Mouse (Mus musculus): ENCODE results near the gene Mettl17. TPM values are rescaled to one million over a fixed set of nuclear protein-coding genes. Genes with fewer than 3 reads are reported as not detected.
"Not testable (repeated sequence)": the region's sequence is repeated elsewhere in the genome, so short reads cannot be mapped to it uniquely, and the experiment has no call there.

Mettl17 gene
- polyA plus RNA-seq, 1 experiment from 2014 or later: 43.3 TPM

DNA sequence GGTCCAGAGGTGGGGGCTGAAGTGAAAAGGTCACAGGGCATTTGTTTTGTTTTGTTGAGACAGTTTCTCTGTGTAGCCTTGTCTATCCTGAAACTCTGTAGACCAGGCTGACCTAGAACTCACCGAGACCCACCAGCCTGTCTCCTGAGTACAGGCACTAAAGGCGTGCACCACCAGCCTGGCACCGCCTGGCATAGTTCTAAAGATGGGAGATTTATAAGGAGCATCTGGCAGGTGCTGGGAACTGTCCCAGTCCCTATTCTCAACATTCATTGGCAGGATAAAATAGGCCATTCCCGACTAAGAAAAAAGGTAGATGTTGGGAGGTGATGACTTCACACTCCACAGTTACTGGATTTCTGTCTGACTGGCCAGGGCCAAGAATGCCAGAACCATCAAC lies 34.3 kb downstream of the Mettl17 start:
- Histone ChIP-seq H3K36me3 (replicated peaks) (no peaks in the 10 kb centered on the region), H3K27ac (no peak overlapping the region), H3K4me1 (peaks cover 9% of the 10 kb centered on the region), H3K27me3 (ENCODE audit: poor library complexity, severe bottlenecking) (peaks cover 16% of the 10 kb centered on the region), H3K4me3 (no peak overlapping the region), H3K9me3 (no peaks in the 10 kb centered on the region)
- WGBS: 90% methylated on average over 4 of the region's 4 CpGs
- no peak for DNase-seq (ENCODE audit: extremely low spot score, low spot score)

DNA sequence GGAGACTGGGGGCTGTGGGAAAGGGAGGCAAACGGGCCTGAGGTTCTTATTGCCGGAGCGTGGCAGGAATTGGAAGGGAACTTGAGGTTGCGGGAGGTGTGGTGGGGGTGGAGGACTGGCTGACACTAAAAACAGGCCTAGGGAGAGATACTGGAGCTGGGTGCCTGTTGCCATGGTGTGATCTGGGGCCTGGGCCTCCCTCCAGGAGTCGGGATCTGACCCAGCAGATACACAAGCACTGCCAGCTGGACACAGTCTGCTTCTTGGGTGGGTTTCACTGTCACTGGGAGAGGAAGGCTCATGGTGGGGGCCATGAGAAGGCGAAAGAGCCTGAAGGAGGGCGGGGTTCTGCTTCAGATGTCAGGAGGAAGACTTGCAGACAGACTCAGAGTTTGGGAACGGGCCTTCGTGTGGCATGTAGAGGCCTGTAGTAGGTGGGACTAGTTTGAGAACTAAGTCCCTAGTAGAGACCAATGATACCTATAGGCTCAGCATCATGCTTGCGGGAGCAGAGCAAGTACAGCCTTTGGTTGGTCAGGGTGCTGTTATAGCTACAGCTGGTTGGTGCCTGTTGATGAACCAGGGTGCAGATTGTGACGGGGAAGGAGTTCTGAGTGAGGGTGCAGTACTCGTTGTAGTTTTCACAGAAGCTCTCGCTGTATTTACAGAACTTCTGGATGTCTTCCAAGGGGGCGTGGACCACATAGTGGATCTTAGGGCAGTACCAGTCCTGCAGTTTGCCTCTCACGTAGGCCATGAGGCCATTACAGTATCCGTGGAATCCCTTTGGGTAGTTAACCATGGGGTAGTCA lies 37.3 kb downstream of the Mettl17 start:
- WGBS: 90% methylated on average over 16 of the region's 16 CpGs
- no peaks in the 10 kb centered on the region for H3K4me1 ChIP-seq
- H3K27me3 ChIP-seq (ENCODE audit: poor library complexity, severe bottlenecking): no peaks in the 10 kb centered on the region

DNA sequence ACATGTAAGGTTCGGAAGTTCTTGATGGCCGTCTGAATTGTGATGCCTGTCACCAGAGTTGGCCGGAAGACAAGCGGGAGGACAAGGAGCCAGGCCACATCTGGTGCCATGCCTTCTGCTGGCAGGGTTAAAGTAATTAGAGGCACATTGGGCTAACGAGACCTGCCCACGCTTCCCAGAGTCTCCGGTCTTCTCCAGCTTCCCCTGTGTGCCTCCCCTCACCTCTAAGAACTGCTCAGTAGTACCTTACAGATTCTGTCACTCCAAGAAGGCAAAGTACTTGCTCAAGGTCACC lies 37.9 kb downstream of the Mettl17 start, which contains the start of gene Rnase13:
TSS of gene Rnase13 (minus strand) at position 203 of the 295 bp plus-strand sequence.
- Histone ChIP-seq H3K27ac (no peak within 1 kb of the TSS), H3K4me3 (no peak within 1 kb of the TSS), H3K9me3 (no peaks in the 10 kb centered on the region), H3K27me3 (ENCODE audit: poor library complexity, severe bottlenecking) (no peaks in the 10 kb centered on the region), H3K4me1 (no peaks in the 10 kb centered on the region), H3K36me3 (replicated peaks) (no peaks in the 10 kb centered on the region)
- no peak for DNase-seq (ENCODE audit: extremely low spot score, low spot score)
- 96% methylated on average over 7 of the region's 7 CpGs for WGBS

More for the DNA sequence above, 37.3 kb downstream of the Mettl17 start:
- H3K9me3 ChIP-seq: no peaks in the 10 kb centered on the region
- no peak overlapping the region for H3K27ac ChIP-seq
- H3K4me3 ChIP-seq: no peak overlapping the region
- no peak for DNase-seq (ENCODE audit: extremely low spot score, low spot score)
- H3K36me3 ChIP-seq (replicated peaks): no peaks in the 10 kb centered on the region

DNA sequence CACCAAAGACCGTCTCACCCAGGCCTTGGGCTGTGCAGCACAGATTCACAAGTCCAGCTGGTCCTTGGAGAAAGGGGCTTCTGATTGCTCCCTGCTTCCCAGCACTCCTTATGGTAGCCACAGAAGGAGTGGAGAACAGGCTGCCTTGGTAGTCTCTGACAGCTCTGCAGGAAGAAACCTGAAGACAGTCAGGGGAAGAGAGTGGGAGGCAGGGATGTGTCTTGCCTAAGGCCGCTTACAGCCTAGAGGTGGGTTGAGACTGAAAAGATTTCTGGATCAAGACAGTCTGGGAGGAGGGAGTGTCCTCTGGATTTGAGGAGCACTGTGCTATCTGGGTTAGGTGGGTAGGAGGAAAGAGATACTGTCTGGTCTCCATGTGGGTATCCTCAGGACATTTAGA lies 38.3 kb downstream of the Mettl17 start:
- Histone ChIP-seq H3K4me3 (no peak overlapping the region), H3K9me3 (no peaks in the 10 kb centered on the region), H3K4me1 (no peaks in the 10 kb centered on the region), H3K27ac (no peak overlapping the region), H3K27me3 (ENCODE audit: poor library complexity, severe bottlenecking) (no peaks in the 10 kb centered on the region), H3K36me3 (replicated peaks) (no peaks in the 10 kb centered on the region)
- DNase-seq (ENCODE audit: extremely low spot score, low spot score): no peak
- WGBS: 83% methylated on average over 2 of the region's 2 CpGs

DNA sequence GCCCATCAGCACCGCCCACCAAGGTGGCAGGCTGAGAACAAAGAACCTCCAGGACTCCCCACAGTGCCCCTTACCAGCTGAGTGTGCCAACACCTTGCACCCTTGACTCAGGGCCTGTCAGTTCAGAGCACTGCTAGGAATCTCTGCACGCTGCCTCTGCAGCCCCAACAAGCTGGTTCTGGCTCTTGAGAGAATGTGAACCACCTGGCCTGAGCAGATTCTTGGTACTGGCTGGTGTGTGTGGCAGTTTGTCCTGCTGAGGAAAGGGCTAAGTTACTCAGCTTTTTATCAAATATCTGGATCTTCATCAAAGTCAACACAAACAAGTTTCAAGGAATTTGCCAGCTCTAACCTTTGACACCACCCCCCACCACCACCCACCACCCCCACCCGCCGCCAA lies 38.9 kb downstream of the Mettl17 start:
- Histone ChIP-seq H3K4me1 (no peaks in the 10 kb centered on the region), H3K9me3 (no peaks in the 10 kb centered on the region), H3K4me3 (no peak overlapping the region), H3K27ac (no peak overlapping the region), H3K27me3 (ENCODE audit: poor library complexity, severe bottlenecking) (no peaks in the 10 kb centered on the region), H3K36me3 (replicated peaks) (no peaks in the 10 kb centered on the region)
- no peak for DNase-seq (ENCODE audit: extremely low spot score, low spot score)
- WGBS: 82% methylated on average over 4 of the region's 4 CpGs

DNA sequence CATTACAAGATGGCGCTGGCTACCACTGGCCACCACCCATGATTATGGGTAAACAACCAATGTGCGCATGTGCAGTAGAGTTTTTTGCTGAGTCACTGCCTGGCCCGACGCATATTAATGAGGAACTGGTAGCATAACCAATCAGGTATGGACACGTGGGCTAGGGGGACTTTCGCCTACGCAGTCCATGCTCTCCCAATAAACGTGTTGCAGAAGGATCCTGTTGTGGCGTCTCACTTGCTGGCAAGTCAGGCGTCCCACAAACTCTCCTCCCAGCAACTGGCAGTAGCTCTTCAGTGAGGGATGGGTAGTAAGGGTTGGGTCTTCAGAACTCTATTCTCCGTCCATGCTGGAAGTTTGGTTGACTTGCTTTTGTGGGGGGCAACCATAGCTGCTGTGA lies 42.3 kb downstream of the Mettl17 start:
- not testable (repeated sequence) for H3K9me3 ChIP-seq; H3K4me1 ChIP-seq; H3K27ac ChIP-seq; H3K36me3 ChIP-seq (replicated peaks); H3K4me3 ChIP-seq; DNase-seq (ENCODE audit: extremely low spot score, low spot score); H3K27me3 ChIP-seq (ENCODE audit: poor library complexity, severe bottlenecking)
- WGBS: 93% methylated on average over 11 of the region's 11 CpGs

DNA sequence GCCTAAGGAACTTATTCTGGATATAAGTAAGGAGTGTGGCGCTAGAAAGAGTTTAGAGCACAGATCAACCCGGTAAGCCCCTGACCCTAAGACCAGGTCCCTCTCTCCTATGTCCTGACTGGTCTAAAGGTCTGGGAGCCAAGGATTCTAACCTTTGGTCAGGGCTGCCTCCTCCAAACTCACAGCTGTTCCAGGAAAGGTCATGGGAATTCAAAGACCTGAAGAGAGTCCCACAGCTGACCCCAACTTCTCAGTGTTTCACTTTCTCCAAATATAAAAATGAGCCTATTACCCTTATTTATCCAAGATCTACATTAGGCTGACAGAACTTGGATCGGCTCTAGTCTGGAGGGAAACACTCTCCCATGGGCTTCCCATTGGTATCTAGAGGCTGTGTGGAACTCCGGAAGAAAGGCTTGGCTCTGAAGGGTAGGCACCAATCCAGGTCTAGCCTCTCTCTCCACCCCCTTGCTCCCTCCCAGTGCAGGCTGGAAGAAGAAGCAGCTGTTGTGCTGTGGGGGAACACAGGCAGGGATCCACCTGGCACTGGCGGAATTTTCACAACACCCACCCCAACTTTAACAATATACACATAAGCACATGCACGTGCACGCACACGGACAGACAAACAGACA lies 44.8 kb downstream of the Mettl17 start:
- peaks cover 6% of the 10 kb centered on the region; the same call in 1 of the 2 replicates for H3K4me1 ChIP-seq
- 87% methylated on average over 8 of the region's 8 CpGs for WGBS
- peaks cover 5% of the 10 kb centered on the region; the same call in 1 of the 2 replicates for H3K9me3 ChIP-seq
- H3K36me3 ChIP-seq (replicated peaks): no peaks in the 10 kb centered on the region
- no peak overlapping the region for H3K27ac ChIP-seq
- H3K27me3 ChIP-seq (ENCODE audit: poor library complexity, severe bottlenecking): no peaks in the 10 kb centered on the region
- H3K4me3 ChIP-seq: no peak overlapping the region
- no peak for DNase-seq (ENCODE audit: extremely low spot score, low spot score)

DNA sequence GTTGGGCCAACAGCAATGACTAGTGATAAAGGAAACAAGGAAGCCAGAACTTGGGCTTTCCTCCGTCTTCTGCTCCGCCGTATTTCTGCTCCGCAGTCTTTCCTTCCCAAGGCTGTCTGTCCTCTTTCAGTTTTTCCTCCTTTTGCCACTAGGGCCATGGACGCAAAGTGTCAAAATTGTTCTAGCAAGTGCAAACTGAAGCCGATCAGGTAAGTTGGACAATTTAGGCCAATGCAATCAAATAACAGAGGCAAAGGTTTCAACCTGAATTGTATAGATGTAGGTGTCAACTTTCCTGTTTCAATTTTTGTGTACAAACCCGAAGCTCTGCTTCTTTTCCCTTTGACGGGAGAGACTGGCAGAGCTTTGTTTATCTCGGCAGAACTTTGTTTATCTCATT lies 45.3 kb downstream of the Mettl17 start:
- WGBS: 73% methylated on average over 9 of the region's 9 CpGs
- Histone ChIP-seq H3K4me3 (no peak overlapping the region), H3K36me3 (replicated peaks) (no peaks in the 10 kb centered on the region), H3K9me3 (peaks cover 5% of the 10 kb centered on the region; the same call in 1 of the 2 replicates), H3K27ac (no peak overlapping the region), H3K4me1 (peaks cover 6% of the 10 kb centered on the region; the same call in 1 of the 2 replicates), H3K27me3 (ENCODE audit: poor library complexity, severe bottlenecking) (no peaks in the 10 kb centered on the region)
- DNase-seq (ENCODE audit: extremely low spot score, low spot score): no peak

DNA sequence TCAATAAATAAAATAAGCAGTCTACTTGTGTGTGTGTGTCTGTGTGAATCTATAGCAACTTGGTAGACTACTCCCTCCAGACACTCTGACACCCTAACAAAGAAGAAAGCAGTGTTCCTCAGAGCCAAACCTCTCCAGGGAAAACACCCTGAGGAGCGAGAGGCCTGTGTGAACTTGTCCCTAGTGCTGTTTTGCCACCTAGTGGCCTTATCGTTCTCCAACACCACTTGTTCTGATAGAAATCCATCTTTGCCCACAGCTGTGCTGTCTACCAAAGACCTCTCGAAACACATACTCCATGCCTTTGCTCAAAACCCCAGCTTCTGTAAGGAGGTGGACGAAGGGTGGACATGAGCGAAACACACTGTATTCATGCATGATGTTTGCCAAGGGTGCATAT lies 46.2 kb downstream of the Mettl17 start:
- DNase-seq (ENCODE audit: extremely low spot score, low spot score): peak; percentile 33
- 38% methylated on average over 5 of the region's 5 CpGs for WGBS
- no peak overlapping the region for H3K4me3 ChIP-seq

DNA sequence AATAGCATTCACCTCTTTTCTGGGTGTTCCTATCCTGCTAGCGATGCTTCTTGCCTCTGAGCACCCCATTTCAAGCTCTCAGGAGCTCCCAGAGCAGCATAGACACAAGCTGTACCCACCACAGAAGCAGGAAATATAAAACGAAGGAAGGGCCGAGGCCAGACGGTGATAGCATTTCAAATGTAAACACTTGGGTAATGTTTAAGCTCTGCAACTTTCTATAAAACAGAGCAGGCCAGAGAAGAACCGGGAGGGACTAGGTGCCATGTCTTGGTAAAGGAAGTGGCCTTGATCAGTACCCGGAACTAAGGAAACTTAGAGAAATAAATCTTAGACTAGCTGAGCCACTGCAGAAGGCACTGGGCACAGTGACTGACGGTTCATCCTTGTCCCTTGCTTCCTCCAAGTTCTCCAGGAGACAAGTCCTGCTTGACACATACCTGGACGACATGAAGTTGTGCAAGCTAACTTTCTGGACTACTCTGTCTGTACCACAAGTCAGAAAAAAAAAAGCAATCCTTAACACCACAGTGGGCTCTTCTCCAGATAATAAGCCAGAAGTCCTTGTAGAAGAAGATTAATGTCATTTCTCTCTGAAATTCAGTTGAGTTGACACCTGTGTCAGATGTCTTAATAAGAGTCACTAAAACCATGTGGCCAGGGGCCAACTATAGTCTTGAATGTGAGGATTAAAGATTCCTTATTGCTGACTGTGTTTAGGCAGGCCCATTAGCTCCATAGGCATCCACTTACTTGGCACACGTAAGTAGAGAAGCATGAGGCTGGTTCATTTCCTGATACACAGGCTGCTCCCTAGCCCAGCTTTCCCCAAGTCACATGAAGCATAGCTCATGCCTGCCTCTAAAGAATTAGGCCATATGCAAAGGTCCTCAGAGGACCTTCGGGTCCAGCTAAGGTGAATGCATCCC lies 47.7 kb downstream of the Mettl17 start:
- peaks cover 8% of the 10 kb centered on the region; the same call in 1 of the 2 replicates for H3K9me3 ChIP-seq
- H3K27ac ChIP-seq: no peak overlapping the region
- 85% methylated on average over 10 of the region's 10 CpGs for WGBS
- DNase-seq (ENCODE audit: extremely low spot score, low spot score): no peak
- H3K4me3 ChIP-seq: no peak overlapping the region
- H3K4me1 ChIP-seq: peaks cover 6% of the 10 kb centered on the region; the same call in 1 of the 2 replicates
- H3K27me3 ChIP-seq (ENCODE audit: poor library complexity, severe bottlenecking): no peaks in the 10 kb centered on the region
- no peaks in the 10 kb centered on the region for H3K36me3 ChIP-seq (replicated peaks)

More for the DNA sequence above, 46.2 kb downstream of the Mettl17 start:
- Histone ChIP-seq H3K4me1 (peaks cover 6% of the 10 kb centered on the region; the same call in 1 of the 2 replicates), H3K9me3 (peaks cover 5% of the 10 kb centered on the region; the same call in 1 of the 2 replicates), H3K36me3 (replicated peaks) (no peaks in the 10 kb centered on the region), H3K27ac (no peak overlapping the region), H3K27me3 (ENCODE audit: poor library complexity, severe bottlenecking) (no peaks in the 10 kb centered on the region)

DNA sequence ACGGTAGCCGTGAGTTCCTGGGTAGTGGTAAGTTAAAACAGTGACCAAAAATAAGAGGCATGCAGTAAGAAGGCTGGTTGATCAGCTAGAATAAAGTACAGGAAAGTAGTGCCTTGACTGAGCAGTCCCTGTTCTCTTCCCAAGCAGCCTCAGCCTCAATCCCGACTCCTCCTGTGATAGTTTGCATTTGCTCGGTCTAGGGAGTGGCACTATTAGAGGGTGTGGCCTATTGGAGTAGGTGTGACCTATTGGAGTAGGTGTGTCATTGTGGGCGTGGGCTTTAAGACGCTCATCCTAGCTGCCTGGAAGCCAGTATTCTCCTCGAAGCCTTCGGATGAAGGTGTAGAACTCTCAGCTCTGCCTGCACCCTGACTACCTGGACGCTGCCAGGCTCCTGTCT lies 54.4 kb downstream of the Mettl17 start:
- Histone ChIP-seq H3K4me3 (no peak overlapping the region), H3K36me3 (replicated peaks) (no peaks in the 10 kb centered on the region), H3K9me3 (peaks cover 7% of the 10 kb centered on the region; the same call in 1 of the 2 replicates), H3K27me3 (ENCODE audit: poor library complexity, severe bottlenecking) (no peaks in the 10 kb centered on the region), H3K27ac (no peak overlapping the region), H3K4me1 (peaks cover 19% of the 10 kb centered on the region)
- 89% methylated on average over 9 of the region's 9 CpGs for WGBS
- no peak for DNase-seq (ENCODE audit: extremely low spot score, low spot score)

DNA sequence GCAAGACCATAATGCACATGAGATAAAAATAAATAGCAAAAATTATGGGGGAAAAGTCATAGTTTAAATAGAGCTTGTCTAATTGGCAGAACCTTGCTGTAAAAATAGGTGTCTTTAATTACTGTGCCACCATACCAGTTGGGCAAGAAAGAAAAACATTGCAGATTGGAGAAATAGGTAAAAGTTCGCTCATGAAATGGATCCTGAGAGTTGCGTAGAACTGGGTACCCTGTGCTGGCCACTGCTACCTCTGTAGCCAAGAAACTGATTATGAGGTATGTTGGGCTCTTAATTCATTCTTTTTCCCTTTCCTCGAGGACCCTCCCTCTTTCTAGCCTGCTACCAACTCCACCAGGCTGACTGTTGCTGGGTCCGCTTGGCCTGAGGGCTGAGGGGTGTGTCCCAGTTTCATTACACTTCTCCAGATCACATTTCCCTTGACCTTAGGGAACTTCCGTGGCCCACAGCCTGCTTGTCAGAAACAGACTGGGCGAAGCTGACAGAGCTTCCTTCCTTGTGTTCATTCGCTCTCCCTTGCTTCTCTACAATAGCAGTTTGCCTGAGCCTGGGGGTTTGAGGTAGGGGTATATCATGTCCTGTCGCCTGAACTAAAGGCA lies 56.4 kb downstream of the Mettl17 start:
- 32% methylated on average over 8 of the region's 8 CpGs for WGBS

More for the DNA sequence above, 56.4 kb downstream of the Mettl17 start:
- peak; percentile 20 for DNase-seq (ENCODE audit: extremely low spot score, low spot score)
- Histone ChIP-seq H3K36me3 (replicated peaks) (no peaks in the 10 kb centered on the region), H3K4me3 (no peak overlapping the region), H3K27me3 (ENCODE audit: poor library complexity, severe bottlenecking) (no peaks in the 10 kb centered on the region), H3K27ac (peak overlapping the region; percentile 44), H3K9me3 (0 out of 2 replicates have a peak, but pooled peaks cover 3% of the 10 kb centered on the region), H3K4me1 (peaks cover 19% of the 10 kb centered on the region)
